Mouse (Mus musculus): ENCODE results near the gene Cdk20. TPM values are rescaled to one million over a fixed set of nuclear protein-coding genes. Genes with fewer than 3 reads are reported as not detected.
A peak's percentile ranks its signal among the peaks of the same experiment; 100 is the strongest.

The Cdk20 gene
- polyA plus RNA-seq, 2 experiments, result 2.7 to 3.6 TPM

GRCm38 (mm10) chr13:64429328-64429727 is 2.8 kb upstream of the Cdk20 start:
- H3K27ac ChIP-seq, result no peak overlapping the region
- H3K4me1 ChIP-seq (replicated peaks; ENCODE audit: control insufficient read depth in 2 of 2, insufficient read depth in 2 of 2, low read length in 1 of 2), result peaks cover 7 to 11% of the 10 kb centered on the region in 2 experiments
- no peak overlapping the region for H3K4me2 ChIP-seq (ENCODE audit: low read depth)
- no peak for DNase-seq (ENCODE audit: low read depth in 3 of 3, low spot score in 3 of 3)
- H3K9me3 ChIP-seq (ENCODE audit: control insufficient read depth, low read length), result no peaks in the 10 kb centered on the region
- no peak overlapping the region for H3K4me3 ChIP-seq (ENCODE audit: insufficient read depth in 1 of 2, low read depth in 2 of 2, low read length in 2 of 2)
- H3K36me3 ChIP-seq (replicated peaks; ENCODE audit: control insufficient read depth, insufficient read depth, low read depth), result no peaks in the 10 kb centered on the region
- TF ChIP-seq EP300 (IDR thresholded peaks at IDR 0.05; ENCODE audit: low read depth) (no peak), CTCF (IDR thresholded peaks at IDR 0.05; ENCODE audit: low read depth) (peak; percentile 56)
- no peak for ATAC-seq (ENCODE audit: insufficient read depth)
- no peak overlapping the region for H3K9ac ChIP-seq (replicated peaks)
- 19% methylated on average over 1 of the region's 1 CpGs for whole genome bisulfite sequencing (ENCODE audit: insufficient replicate concordance)
- no peaks in the 10 kb centered on the region for H3K27me3 ChIP-seq (ENCODE audit: control insufficient read depth, insufficient read depth, low read length)

DNA sequence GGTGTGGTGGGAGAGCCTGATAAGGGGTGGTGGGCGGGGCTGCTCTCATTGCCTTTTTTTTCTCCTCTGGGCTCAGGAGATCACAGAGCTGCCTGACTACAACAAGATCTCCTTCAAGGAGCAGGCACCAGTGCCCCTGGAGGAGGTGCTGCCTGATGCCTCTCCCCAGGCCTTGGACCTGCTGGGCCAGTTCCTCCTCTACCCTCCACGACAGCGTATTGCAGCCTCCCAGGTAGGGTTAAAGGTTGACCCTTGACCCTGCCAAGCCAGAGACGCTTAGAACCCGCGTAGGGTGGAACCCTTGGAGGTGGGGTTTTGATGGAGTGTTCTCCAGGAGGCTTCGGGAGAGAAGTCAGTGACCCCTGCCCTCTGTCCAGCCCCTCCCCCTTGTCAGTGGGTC is 5.7 kb downstream of the Cdk20 start:
- H3K27ac ChIP-seq, result no peak overlapping the region
- TF ChIP-seq EP300 (IDR thresholded peaks at IDR 0.05; ENCODE audit: low read depth) (no peak), CTCF (IDR thresholded peaks at IDR 0.05; ENCODE audit: low read depth) (0 out of 2 replicates have a peak, but pooled peaks have one; percentile 1)
- DNase-seq (ENCODE audit: low read depth in 3 of 3, low spot score in 3 of 3) (no peak), ATAC-seq (ENCODE audit: insufficient read depth) (no peak)
- peaks cover 0 to 4% of the 10 kb centered on the region in 2 experiments; a peak in 2 of 4 replicates for H3K4me1 ChIP-seq (replicated peaks; ENCODE audit: control insufficient read depth in 2 of 2, insufficient read depth in 2 of 2, low read length in 1 of 2)
- no peak overlapping the region for H3K4me2 ChIP-seq (ENCODE audit: low read depth)
- 66% methylated on average over 7 of the region's 7 CpGs for WGBS (ENCODE audit: insufficient replicate concordance)
- H3K4me3 ChIP-seq (ENCODE audit: insufficient read depth in 1 of 2, low read depth in 2 of 2, low read length in 2 of 2), result no peak overlapping the region
- no peaks in the 10 kb centered on the region for H3K9me3 ChIP-seq (ENCODE audit: control insufficient read depth, low read length)
- no peak overlapping the region for H3K9ac ChIP-seq (replicated peaks)
- no peaks in the 10 kb centered on the region for H3K36me3 ChIP-seq (replicated peaks; ENCODE audit: control insufficient read depth, insufficient read depth, low read depth)
- H3K27me3 ChIP-seq (ENCODE audit: control insufficient read depth, insufficient read depth, low read length), result no peaks in the 10 kb centered on the region

DNA sequence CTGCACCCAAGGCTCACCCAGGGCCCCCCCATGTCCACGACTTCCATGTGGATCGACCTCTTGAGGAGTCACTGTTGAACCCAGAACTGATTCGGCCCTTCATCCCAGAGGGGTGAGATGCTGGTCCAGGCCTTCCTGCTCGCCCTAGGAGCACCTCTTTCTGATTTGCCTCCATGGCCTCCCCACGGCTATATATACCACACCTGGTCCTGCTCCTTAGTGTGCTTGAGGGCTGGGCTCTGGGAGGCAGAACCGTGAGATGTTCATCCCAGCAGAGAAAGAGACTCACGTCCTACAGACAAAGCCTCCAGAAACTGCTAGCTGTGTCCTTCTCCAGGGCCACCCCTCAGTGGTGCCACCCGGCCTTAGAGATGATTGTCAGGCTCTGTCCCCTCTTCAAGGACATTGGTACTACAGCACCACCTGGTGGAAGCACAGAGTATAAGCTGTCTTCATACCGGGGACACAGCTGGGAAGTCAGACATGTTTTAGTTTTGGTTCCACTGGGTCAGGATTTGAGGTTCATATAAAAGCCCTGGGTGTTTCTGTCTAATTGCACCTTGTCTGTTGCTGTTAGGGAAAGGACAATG is 6.8 kb downstream of the Cdk20 start:
- DNase-seq (ENCODE audit: low read depth in 3 of 3, low spot score in 3 of 3), result peak; percentile 47 to 59 (median 55)
- no peaks in the 10 kb centered on the region for H3K36me3 ChIP-seq (replicated peaks; ENCODE audit: control insufficient read depth, insufficient read depth, low read depth)
- no peak overlapping the region for H3K27ac ChIP-seq
- H3K4me1 ChIP-seq (replicated peaks; ENCODE audit: control insufficient read depth in 2 of 2, insufficient read depth in 2 of 2, low read length in 1 of 2), result no peaks in the 10 kb centered on the region
- TF ChIP-seq EP300 (IDR thresholded peaks at IDR 0.05; ENCODE audit: low read depth), result no peak
- TF ChIP-seq CTCF (IDR thresholded peaks at IDR 0.05; ENCODE audit: low read depth), result peak; percentile 91
- 45% methylated on average over 9 of the region's 9 CpGs for WGBS (ENCODE audit: insufficient replicate concordance)
- no peak overlapping the region for H3K4me3 ChIP-seq (ENCODE audit: insufficient read depth in 1 of 2, low read depth in 2 of 2, low read length in 2 of 2)
- H3K9ac ChIP-seq (replicated peaks), result no peak overlapping the region
- H3K9me3 ChIP-seq (ENCODE audit: control insufficient read depth, low read length), result no peaks in the 10 kb centered on the region
- peak; percentile 61 for ATAC-seq (ENCODE audit: insufficient read depth)
- no peak overlapping the region for H3K4me2 ChIP-seq (ENCODE audit: low read depth)
- no peaks in the 10 kb centered on the region for H3K27me3 ChIP-seq (ENCODE audit: control insufficient read depth, insufficient read depth, low read length)

- H3K4me2 ChIP-seq (ENCODE audit: low read depth), result no peak overlapping the region
- no peak overlapping the region for H3K4me3 ChIP-seq (ENCODE audit: insufficient read depth in 1 of 2, low read depth in 2 of 2, low read length in 2 of 2)
- H3K36me3 ChIP-seq (replicated peaks; ENCODE audit: control insufficient read depth, insufficient read depth, low read depth), result no peaks in the 10 kb centered on the region
- WGBS (ENCODE audit: insufficient replicate concordance), result 74% methylated on average over 5 of the region's 5 CpGs
- no peak for ATAC-seq (ENCODE audit: insufficient read depth)
- no peaks in the 10 kb centered on the region for H3K27me3 ChIP-seq (ENCODE audit: control insufficient read depth, insufficient read depth, low read length)
- H3K9me3 ChIP-seq (ENCODE audit: control insufficient read depth, low read length), result no peaks in the 10 kb centered on the region
- H3K9ac ChIP-seq (replicated peaks), result no peak overlapping the region
- DNase-seq (ENCODE audit: low read depth in 3 of 3, low spot score in 3 of 3), result no peak
- no peak for TF ChIP-seq CTCF (IDR thresholded peaks at IDR 0.05; ENCODE audit: low read depth)
- TF ChIP-seq EP300 (IDR thresholded peaks at IDR 0.05; ENCODE audit: low read depth), result no peak
- H3K27ac ChIP-seq, result no peak overlapping the region
- H3K4me1 ChIP-seq (replicated peaks; ENCODE audit: control insufficient read depth in 2 of 2, insufficient read depth in 2 of 2, low read length in 1 of 2), result no peaks in the 10 kb centered on the region
These were observed 7.4 kb downstream of the Cdk20 start for GRCm38 (mm10) chr13:64439471-64439870.

DNA sequence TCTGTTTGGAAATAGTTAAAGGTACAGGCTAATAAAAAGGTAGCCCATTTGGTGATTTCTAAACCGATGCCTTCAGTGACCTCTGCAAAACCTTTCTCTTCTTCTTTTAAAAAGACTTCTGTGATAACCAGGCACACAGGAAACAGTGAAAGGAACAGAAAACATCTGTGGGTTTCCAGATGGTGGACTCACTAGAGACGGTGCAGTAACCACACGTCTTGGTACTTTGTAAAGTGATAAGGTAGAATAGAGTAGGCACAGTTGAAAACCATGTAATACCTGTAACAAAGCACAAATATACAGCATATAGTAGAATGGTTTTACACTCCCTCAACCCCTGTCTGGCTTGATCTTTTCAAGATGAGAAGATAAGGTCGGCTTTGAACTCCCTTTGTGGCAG is 8.5 kb downstream of the Cdk20 start:
- no peaks in the 10 kb centered on the region for H3K36me3 ChIP-seq (replicated peaks; ENCODE audit: control insufficient read depth, insufficient read depth, low read depth)
- 18% methylated on average over 4 of the region's 4 CpGs for whole genome bisulfite sequencing (ENCODE audit: insufficient replicate concordance)
- TF ChIP-seq EP300 (IDR thresholded peaks at IDR 0.05; ENCODE audit: low read depth) (no peak), CTCF (IDR thresholded peaks at IDR 0.05; ENCODE audit: low read depth) (no peak)
- H3K27ac ChIP-seq, result no peak overlapping the region
- no peak overlapping the region for H3K9ac ChIP-seq (replicated peaks)
- ATAC-seq (ENCODE audit: insufficient read depth), result no peak
- no peak overlapping the region for H3K4me3 ChIP-seq (ENCODE audit: insufficient read depth in 1 of 2, low read depth in 2 of 2, low read length in 2 of 2)
- DNase-seq (ENCODE audit: low read depth in 3 of 3, low spot score in 3 of 3), result no peak
- no peaks in the 10 kb centered on the region for H3K27me3 ChIP-seq (ENCODE audit: control insufficient read depth, insufficient read depth, low read length)
- H3K4me2 ChIP-seq (ENCODE audit: low read depth), result no peak overlapping the region
- H3K9me3 ChIP-seq (ENCODE audit: control insufficient read depth, low read length), result no peaks in the 10 kb centered on the region
- H3K4me1 ChIP-seq (replicated peaks; ENCODE audit: control insufficient read depth in 2 of 2, insufficient read depth in 2 of 2, low read length in 1 of 2), result peaks cover 0 to 1% of the 10 kb centered on the region in 2 experiments; a peak in 1 of 4 replicates

Data from liver, embryonic 14.5 days (tissue).